Mouse (Mus musculus) limb, embryonic 14.5 days (tissue): Measurements from ENCODE around the gene Gm20388. TPM values are rescaled to one million over a fixed set of nuclear protein-coding genes. Genes with fewer than 3 reads are reported as not detected.

ENCODE experiments used
- ATAC-seq: fragments of 200-750 bp; cut with Nextera tagmentation; 2 replicates; pipeline ENCODE4 v1.8.0; 2017; ENCODE audit warnings: low read depth, moderate number of reproducible peaks, moderate TSS enrichment; ENCODE audit not compliant: low FRiP score
- DNase-seq: peaks from one replicate; pipeline ENCODE4 v3.0.0-alpha.2; 2015; ENCODE audit warnings: low spot score
- H3K27ac ChIP-seq: fragments of 300-500 bp; sonication (generic); replicated peaks from 2 replicates; pipeline ENCODE4 v1.5.1; 2014; ENCODE audit warnings: low read depth, mild to moderate bottlenecking, low read length, moderate library complexity, mixed read lengths
- H3K27me3 ChIP-seq: fragments of 300-500 bp; sonication (generic); 2 replicates; pipeline ENCODE4 v1.6.1; 2014; ENCODE audit warnings: low read length, mixed read lengths; ENCODE audit not compliant: control insufficient read depth, insufficient read depth
- H3K36me3 ChIP-seq: fragments of 300-500 bp; sonication (generic); 2 replicates; pipeline ENCODE4 v1.6.1; 2014; ENCODE audit warnings: mild to moderate bottlenecking, low read length, moderate library complexity, mixed read lengths; ENCODE audit not compliant: control insufficient read depth, insufficient read depth
- H3K4me1 ChIP-seq: fragments of 300-500 bp; sonication (generic); 2 replicates; pipeline ENCODE4 v1.6.1; 2014; ENCODE audit warnings: antibody characterized with exemption, low read length, mixed read lengths; ENCODE audit not compliant: control insufficient read depth, insufficient read depth
- H3K4me2 ChIP-seq: fragments of 300-500 bp; sonication (generic); replicated peaks from 2 replicates; pipeline ENCODE4 v1.6.1; 2014; ENCODE audit warnings: low read depth, mild to moderate bottlenecking, low read length, moderate library complexity; ENCODE audit not compliant: severe bottlenecking
- H3K4me3 ChIP-seq: fragments of 300-500 bp; sonication (generic); replicated peaks from 2 replicates; pipeline ENCODE4 v1.5.1; 2014; ENCODE audit warnings: low read length
- H3K9ac ChIP-seq: fragments of 300-500 bp; sonication (generic); 2 replicates; pipeline ENCODE4 v1.6.1; 2014; ENCODE audit warnings: mild to moderate bottlenecking, low read depth, low read length, moderate library complexity; ENCODE audit not compliant: severe bottlenecking
- H3K9me3 ChIP-seq: fragments of 300-500 bp; sonication (generic); 2 replicates; pipeline ENCODE4 v1.6.1; 2016; ENCODE audit warnings: low read length; ENCODE audit not compliant: control insufficient read depth
- POLR2A ChIP-seq: fragments of 200-500 bp; IDR thresholded peaks from 2 replicates; pipeline ENCODE4 v1.8.0; 2012; ENCODE audit warnings: inconsistent platforms, mild to moderate bottlenecking, moderate library complexity, borderline replicate concordance; ENCODE audit not compliant: insufficient read depth, insufficient read length; ENCODE audit errors: extremely low read depth
- WGBS: fragments of 180-500 bp; shearing (Covaris S2); extraction: QIAGEN DNeasy Blood & Tissue Kit; methylation state at CpG from one replicate; pipeline ENCODE4 v1.1.7; 2014; 5-methylcytosine and 5-hydroxymethylcytosine counted together
- polyA plus RNA-seq, 2 experiments: library from polyadenylated mRNA; depleted of rRNA in 1 of 2; stranded (reverse) in 1 of 2; unstranded in 1 of 2; fragments of >200 nt; fragmentation: Nextera tagmentation in 1 of 2; extraction: Ambion mirVana in 1 of 2; gene quantifications; 2 replicates each; pipeline versions ENCODE4 v1.2.1 to v1.2.3; 2012 to 2014

The Gm20388 gene
- polyA plus RNA-seq, 2 experiments, result 1.9 to 49.9 TPM

- Histone ChIP-seq H3K27ac (no peak overlapping the region), H3K9ac (no peak overlapping the region), H3K27me3 (peaks cover 26% of the 10 kb centered on the region), H3K4me3 (no peak overlapping the region), H3K4me2 (no peak overlapping the region), H3K36me3 (no peaks in the 10 kb centered on the region), H3K9me3 (no peaks in the 10 kb centered on the region), H3K4me1 (no peaks in the 10 kb centered on the region)
- DNase-seq (no peak), ATAC-seq (no peak)
- WGBS, result 70% methylated on average over 7 of the region's 7 CpGs
- TF ChIP-seq POLR2A, result no peak
Measured at GRCm38 (mm10) chr8:120877005-120877404, 966.4 kb downstream of the Gm20388 start.

- H3K36me3 ChIP-seq, result no peaks in the 10 kb centered on the region
- no peak for TF ChIP-seq POLR2A
- H3K27me3 ChIP-seq, result peaks cover 55% of the 10 kb centered on the region
- no peak overlapping the region for H3K9ac ChIP-seq
- H3K27ac ChIP-seq, result no peak overlapping the region
- no peak for ATAC-seq
- no peak overlapping the region for H3K4me2 ChIP-seq
- 50% methylated on average over 6 of the region's 6 CpGs for WGBS
- no peaks in the 10 kb centered on the region for H3K4me1 ChIP-seq
- DNase-seq, result no peak
- no peak overlapping the region for H3K4me3 ChIP-seq
- H3K9me3 ChIP-seq, result no peaks in the 10 kb centered on the region
Measured at GRCm38 (mm10) chr8:120879928-120880327, 969.3 kb downstream of the Gm20388 start.

- Histone ChIP-seq H3K27me3 (peaks cover 69% of the 10 kb centered on the region), H3K4me1 (no peaks in the 10 kb centered on the region), H3K4me2 (no peak overlapping the region), H3K36me3 (no peaks in the 10 kb centered on the region), H3K9me3 (no peaks in the 10 kb centered on the region), H3K4me3 (no peak overlapping the region), H3K9ac (no peak overlapping the region), H3K27ac (no peak overlapping the region)
- ATAC-seq (no peak), DNase-seq (no peak)
- 76% methylated on average over 10 of the region's 10 CpGs for WGBS
- no peak for TF ChIP-seq POLR2A
Measured at GRCm38 (mm10) chr8:120881634-120882033, 971.0 kb downstream of the Gm20388 start.

- ATAC-seq (no peak), DNase-seq (no peak)
- H3K9me3 ChIP-seq, result no peaks in the 10 kb centered on the region
- no peak for TF ChIP-seq POLR2A
- no peak overlapping the region for H3K9ac ChIP-seq
- peaks cover 79% of the 10 kb centered on the region for H3K27me3 ChIP-seq
- WGBS, result 13% methylated on average over 12 of the region's 13 CpGs
- no peaks in the 10 kb centered on the region for H3K36me3 ChIP-seq
- H3K27ac ChIP-seq, result no peak overlapping the region
- H3K4me1 ChIP-seq, result no peaks in the 10 kb centered on the region
- H3K4me3 ChIP-seq, result no peak overlapping the region
- no peak overlapping the region for H3K4me2 ChIP-seq
Measured at GRCm38 (mm10) chr8:120882657-120883056, 972.0 kb downstream of the Gm20388 start.

- no peak for TF ChIP-seq POLR2A
- peaks cover 86% of the 10 kb centered on the region for H3K27me3 ChIP-seq
- WGBS, result 3% methylated on average over 25 of the region's 25 CpGs
- H3K36me3 ChIP-seq, result no peaks in the 10 kb centered on the region
- no peak overlapping the region for H3K27ac ChIP-seq
- H3K9me3 ChIP-seq, result no peaks in the 10 kb centered on the region
- DNase-seq (no peak), ATAC-seq (no peak)
- H3K4me2 ChIP-seq, result no peak overlapping the region; the same call in 1 of the 2 replicates
- peak overlapping the region; percentile 11; the same call in 1 of the 2 replicates for H3K4me3 ChIP-seq
- no peak overlapping the region for H3K9ac ChIP-seq
- H3K4me1 ChIP-seq, result no peaks in the 10 kb centered on the region
Measured at GRCm38 (mm10) chr8:120883369-120883768, 972.7 kb downstream of the Gm20388 start.

GRCm38 (mm10) chr8:120883853-120884252 is 973.2 kb downstream of the Gm20388 start:
- Histone ChIP-seq H3K27ac (no peak overlapping the region), H3K4me1 (no peaks in the 10 kb centered on the region), H3K27me3 (peaks cover 91% of the 10 kb centered on the region), H3K36me3 (no peaks in the 10 kb centered on the region), H3K4me2 (no peak overlapping the region), H3K9ac (no peak overlapping the region), H3K9me3 (no peaks in the 10 kb centered on the region), H3K4me3 (no peak overlapping the region)
- TF ChIP-seq POLR2A, result no peak
- no peak for ATAC-seq
- WGBS, result 7% methylated on average over 15 of the region's 15 CpGs
- DNase-seq, result no peak
